Mouse (Mus musculus) cortical plate, adult 2 months (tissue): ENCODE results near the gene Nemp1.

ENCODE experiments used
- CTCF ChIP-seq: fragments of 200-500 bp; IDR thresholded peaks from 2 replicates; pipeline ENCODE4 v1.5.1; 2011; ENCODE audit warnings: mild to moderate bottlenecking, control low read depth, low read length; ENCODE audit not compliant: insufficient read depth; ENCODE audit errors: extremely low read depth
- POLR2A ChIP-seq: fragments of 200-500 bp; IDR thresholded peaks from 2 replicates; pipeline ENCODE4 v1.6.1; 2011; ENCODE audit warnings: mild to moderate bottlenecking, low read length, control low read depth; ENCODE audit not compliant: insufficient read depth; ENCODE audit errors: extremely low read depth

DNA sequence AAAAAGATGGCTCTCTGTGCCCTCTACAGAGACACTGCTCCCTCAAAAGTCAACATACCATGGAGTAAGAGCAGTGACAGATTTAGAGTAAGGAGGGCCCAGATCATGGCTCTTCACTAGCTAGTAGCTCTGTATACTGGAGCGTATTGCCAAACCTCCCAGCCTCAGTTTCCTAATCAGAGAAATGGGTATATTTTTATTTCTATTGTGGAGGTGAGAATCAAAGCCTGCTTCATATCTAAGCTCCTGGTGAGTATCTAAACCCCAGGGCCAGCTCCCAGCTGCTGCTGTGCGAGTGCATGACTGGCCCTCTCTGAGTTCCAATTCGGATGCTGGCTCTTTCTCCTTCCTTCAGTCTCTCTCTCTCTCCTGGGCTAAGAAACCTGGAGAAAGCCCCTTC, 57.5 kb downstream of the Nemp1 start, which contains the start of gene Tac2:
- no peak for TF ChIP-seq CTCF
- no peak for TF ChIP-seq POLR2A
